ENCODE assay signal across 8 mouse cellular contexts in genomic region chr13:117024127-117024915, GRCm38 (mm10). TPM values are rescaled to one million over a fixed set of nuclear protein-coding genes. Genes with fewer than 3 reads are reported as not detected.
DNase-seq lines count a peak whose midpoint lies in the region; ATAC-seq and TF ChIP-seq lines count a peak whose summit lies in the region.

No protein-coding gene starts in this region.

- H3K4me1 ChIP-seq in bone marrow macrophage, adult 2 months (ENCODE audit: control insufficient read depth, insufficient read depth, low read length) = peaks cover 20% of the 10 kb centered on the region
- H3K4me1 ChIP-seq in forebrain, embryonic 11.5 days (replicated peaks; ENCODE audit: control insufficient read depth, insufficient read depth, low read length) = no peaks in the 10 kb centered on the region
- peaks cover 16% of the 10 kb centered on the region for H3K4me1 ChIP-seq in neural tube, embryonic 14.5 days (ENCODE audit: control insufficient read depth, insufficient read depth, low read length)
- H3K4me1 ChIP-seq in testis, adult 2 months (ENCODE audit: control insufficient read depth, insufficient read depth, low read length) = peaks cover 7% of the 10 kb centered on the region

- intact Hi-C loops in heart, postnatal 14 days (cut with DNase I) = no loop called here

- H3K9me3 ChIP-seq in forebrain, embryonic 11.5 days (ENCODE audit: control insufficient read depth, low read length) = no peaks in the 10 kb centered on the region
- H3K9me3 ChIP-seq in neural tube, embryonic 14.5 days (ENCODE audit: control insufficient read depth, low read length) = no peaks in the 10 kb centered on the region

- H3K79me2 ChIP-seq in C2C12 (ENCODE audit: control insufficient read depth, insufficient read depth) = peaks cover 53% of the 10 kb centered on the region

- H3K4me3 ChIP-seq in C2C12 (ENCODE audit: insufficient read depth, poor library complexity, severe bottlenecking) = peak overlapping the region; percentile 74
- peak overlapping the region; percentile 90 for H3K4me3 ChIP-seq in bone marrow macrophage, adult 2 months (ENCODE audit: insufficient read depth, low read length)
- H3K4me3 ChIP-seq in forebrain, embryonic 11.5 days (ENCODE audit: low read depth, low read length) = peak overlapping the region; percentile 75
- peak overlapping the region; percentile 95 for H3K4me3 ChIP-seq in neural tube, embryonic 14.5 days (ENCODE audit: low read depth, low read length)
- peak overlapping the region; percentile 90 for H3K4me3 ChIP-seq in testis, adult 2 months (ENCODE audit: control insufficient read depth, low read depth, low read length)

- peak overlapping the region; percentile 86 for H3K9ac ChIP-seq in forebrain, embryonic 11.5 days (ENCODE audit: low read length)
- peak overlapping the region; percentile 94 for H3K9ac ChIP-seq in neural tube, embryonic 14.5 days (replicated peaks; ENCODE audit: low read depth, low read length)

- TF ChIP-seq POLR2A in bone marrow macrophage, adult 2 months (IDR thresholded peaks at IDR 0.05; ENCODE audit: borderline replicate concordance, low read depth, low read length) = no peak
- TF ChIP-seq POLR2A in testis, adult 2 months (IDR thresholded peaks at IDR 0.05; ENCODE audit: control insufficient read depth, low read depth, low read length) = no peak; the same call in 1 of the 2 replicates

- WGBS in forebrain, embryonic 11.5 days = under 1% methylated on average over 64 of the region's 64 CpGs
- WGBS in neural tube, embryonic 14.5 days = under 1% methylated on average over 57 of the region's 64 CpGs

- H3K36me3 ChIP-seq in C2C12 (ENCODE audit: control insufficient read depth, insufficient read depth) = no peaks in the 10 kb centered on the region
- no peaks in the 10 kb centered on the region for H3K36me3 ChIP-seq in forebrain, embryonic 11.5 days (ENCODE audit: control insufficient read depth, insufficient read depth, low read length)
- no peaks in the 10 kb centered on the region for H3K36me3 ChIP-seq in neural tube, embryonic 14.5 days (ENCODE audit: control insufficient read depth, insufficient read depth, low read length)
- no peaks in the 10 kb centered on the region for H3K36me3 ChIP-seq in testis, adult 2 months (ENCODE audit: control insufficient read depth, insufficient read depth, low read length)

- peak overlapping the region; percentile 90 for H3K4me2 ChIP-seq in forebrain, embryonic 11.5 days (ENCODE audit: low read depth, low read length, severe bottlenecking)
- H3K4me2 ChIP-seq in neural tube, embryonic 14.5 days (ENCODE audit: low read depth, low read length) = peak overlapping the region; percentile 46

- H3ac ChIP-seq in C2C12 (ENCODE audit: control insufficient read depth, insufficient read length, low read depth) = peak overlapping the region; percentile 92

- peak; percentile 89 for ATAC-seq in forebrain, embryonic 11.5 days (replicated peaks; ENCODE audit: low FRiP score)
- peak; percentile 84 for ATAC-seq in neural tube, embryonic 14.5 days (ENCODE audit: low read depth)

- peak overlapping the region; percentile 17; the same call in 1 of the 2 replicates for H3K27ac ChIP-seq in bone marrow macrophage, adult 2 months (ENCODE audit: insufficient read depth, low read depth, low read length)
- H3K27ac ChIP-seq in forebrain, embryonic 11.5 days (ENCODE audit: low read depth, low read length) = peak overlapping the region; percentile 83
- peak overlapping the region; percentile 92 for H3K27ac ChIP-seq in neural tube, embryonic 14.5 days (ENCODE audit: low read depth, low read length)
- 0 out of 2 replicates have a peak overlapping the region, but pooled peaks have one; percentile 3 for H3K27ac ChIP-seq in testis, adult 2 months (ENCODE audit: control insufficient read depth, insufficient read depth, low read depth, low read length)

- no peak for TF ChIP-seq CTCF in C2C12 (IDR thresholded peaks at IDR 0.05; ENCODE audit: control insufficient read depth, insufficient read depth, insufficient read length)
- no peak for TF ChIP-seq CTCF in bone marrow macrophage, adult 2 months (IDR thresholded peaks at IDR 0.05; ENCODE audit: low read depth, low read length)
- TF ChIP-seq CTCF in testis, adult 2 months (IDR thresholded peaks at IDR 0.05; ENCODE audit: control insufficient read depth, insufficient read depth, insufficient replicate concordance, low read depth, low read length) = no peak

- H3K79me3 ChIP-seq in C2C12 (ENCODE audit: low read depth) = peaks cover 32% of the 10 kb centered on the region

- peak; percentile 88 for DNase-seq in forebrain, embryonic 11.5 days (ENCODE audit: low spot score)
- DNase-seq in heart, postnatal 14 days = peak; percentile 71 to 77
- DNase-seq in kidney, postnatal 4 days = peak; percentile 73 to 79
- DNase-seq in lung, adult 18-20 months = peak; percentile 59 to 63

- H3K27me3 ChIP-seq in C2C12 (ENCODE audit: control insufficient read depth, insufficient read depth, insufficient read length) = no peaks in the 10 kb centered on the region
- no peaks in the 10 kb centered on the region; the same call in 1 of the 2 replicates for H3K27me3 ChIP-seq in forebrain, embryonic 11.5 days (ENCODE audit: control insufficient read depth, insufficient read depth, low read length)
- H3K27me3 ChIP-seq in neural tube, embryonic 14.5 days (ENCODE audit: control insufficient read depth, insufficient read depth, low read length) = peaks cover 4% of the 10 kb centered on the region; the same call in 1 of the 2 replicates
- no peaks in the 10 kb centered on the region for H3K27me3 ChIP-seq in testis, adult 2 months (ENCODE audit: control insufficient read depth, insufficient read depth, low read length)

TF ChIP-seq in C2C12, 6 proteins besides CTCF, POLR2A, EP300 and RAD21:
- no peak for TF ChIP-seq FOSL1 (IDR thresholded peaks at IDR 0.05; ENCODE audit: insufficient read depth, low read length, poor library complexity, severe bottlenecking)
- TF ChIP-seq MAX (IDR thresholded peaks at IDR 0.05) = no peak
- peak; percentile 28 for TF ChIP-seq CEBPB (IDR thresholded peaks at IDR 0.05; ENCODE audit: low read depth)
- no peak for TF ChIP-seq MYOG (IDR thresholded peaks at IDR 0.05; ENCODE audit: control insufficient read depth, extremely low read depth, insufficient read length)

RNA-seq across cellular contexts. Expression of gene Parp8, which starts 1.0 kb away (rescaled TPM):
- polyA plus RNA-seq in C2C12 (2012; fragmentation: generic; extraction: Trizol) = 7.7 TPM
- polyA plus RNA-seq in bone marrow macrophage, adult 2 months (2012; ENCODE audit: insufficient read depth, insufficient read length, missing spikeins) = 40.8 and 48.2 TPM in 2 replicates
- 15.0 and 15.4 TPM in 2 replicates for polyA plus RNA-seq in forebrain, embryonic 11.5 days (2014; fragmentation: Nextera tagmentation; extraction: Ambion mirVana)
- total RNA-seq in heart, postnatal 14 days (2021) = 10 to 100 TPM in 1 of 2 experiments, 1 to 10 TPM in 1; 9.9 to 12.0 TPM
- polyA plus RNA-seq in neural tube, embryonic 14.5 days (2014; fragmentation: Nextera tagmentation; extraction: Ambion mirVana) = 44.9 and 50.6 TPM in 2 replicates
- polyA plus RNA-seq in testis, adult 2 months (2012; rRNA removed) = 5.4 and 5.8 TPM in 2 replicates

Comparison
In these comparisons a context has a peak if more than half of its experiments do, and no peak if none do; other contexts are left out.
1. Peak in every context shown above with its lines: DNase-seq, ATAC-seq, H3K4me3 ChIP-seq and H3K27ac ChIP-seq.
2. H3K27ac ChIP-seq: peak in every context shown above with its lines; median percentile 92 in neural tube, embryonic 14.5 days; 83 in forebrain, embryonic 11.5 days; 17 in bone marrow macrophage, adult 2 months; 3 in testis, adult 2 months.